Mouse (Mus musculus) forebrain, embryonic 10.5 days (tissue): ENCODE measurements around the gene Serpinb1c. TPM values are rescaled to one million over a fixed set of nuclear protein-coding genes. Genes with fewer than 3 reads are reported as not detected.
"Not testable (repeated sequence)": the region's sequence is repeated elsewhere in the genome, so short reads cannot be mapped to it uniquely, and the experiment has no call there.

Source experiments
- DNase-seq: peaks from one replicate; pipeline ENCODE4 v3.0.0-alpha.2; 2017; ENCODE audit warnings: low spot score; ENCODE audit errors: extremely low spot score
- H3K27ac ChIP-seq: fragments of 300-500 bp; sonication (generic); 2 replicates; pipeline ENCODE4 v1.5.1; 2016; ENCODE audit warnings: mild to moderate bottlenecking
- H3K27me3 ChIP-seq: fragments of 300-500 bp; sonication (generic); 2 replicates; pipeline ENCODE4 v1.6.1; 2016; ENCODE audit warnings: mild to moderate bottlenecking; ENCODE audit not compliant: poor library complexity, severe bottlenecking
- H3K36me3 ChIP-seq: fragments of 300-500 bp; sonication (generic); replicated peaks from 2 replicates; pipeline ENCODE4 v1.6.1; 2016; ENCODE audit warnings: mild to moderate bottlenecking, moderate library complexity
- H3K4me1 ChIP-seq: fragments of 300-500 bp; sonication (generic); 2 replicates; pipeline ENCODE4 v1.6.1; 2016
- H3K4me3 ChIP-seq: fragments of 300-500 bp; sonication (generic); 2 replicates; pipeline ENCODE4 v1.5.1; 2016; ENCODE audit warnings: mild to moderate bottlenecking, moderate library complexity
- H3K9me3 ChIP-seq: fragments of 300-500 bp; sonication (generic); 2 replicates; pipeline ENCODE4 v1.6.1; 2016; ENCODE audit warnings: mild to moderate bottlenecking, moderate library complexity
- WGBS: fragments of 180-500 bp; shearing (Covaris S2); methylation state at CpG from one replicate; pipeline ENCODE4 v1.1.7; 2016; 5-methylcytosine and 5-hydroxymethylcytosine counted together
- polyA plus RNA-seq: library from polyadenylated mRNA; unstranded; fragments of >200 nt; fragmentation: Nextera tagmentation; extraction: Ambion mirVana; gene quantifications from 2 replicates; pipeline ENCODE4 v1.2.1, GENCODE M21; 2016

The Serpinb1c gene
- polyA plus RNA-seq, 1 experiment from 2014 or later: not detected

GRCm38 (mm10) chr13:32902481-32903015 is 4.5 kb upstream of the Serpinb1c start:
- Histone ChIP-seq H3K27me3 (no peaks in the 10 kb centered on the region), H3K36me3 (no peaks in the 10 kb centered on the region), H3K9me3 (no peaks in the 10 kb centered on the region), H3K4me3 (no peak overlapping the region), H3K4me1 (no peaks in the 10 kb centered on the region), H3K27ac (no peak overlapping the region)
- WGBS: 19% methylated on average over 4 of the region's 4 CpGs
- peak; percentile 53 for DNase-seq

- Histone ChIP-seq H3K4me1 (no peaks in the 10 kb centered on the region), H3K27ac (no peak overlapping the region), H3K36me3 (no peaks in the 10 kb centered on the region), H3K27me3 (no peaks in the 10 kb centered on the region), H3K9me3 (no peaks in the 10 kb centered on the region), H3K4me3 (no peak overlapping the region)
- 27% methylated on average over 2 of the region's 2 CpGs for WGBS
- DNase-seq: no peak
Measured at GRCm38 (mm10) chr13:32900639-32901038, 2.6 kb upstream of the Serpinb1c start.

GRCm38 (mm10) chr13:32899114-32899513 is 1.1 kb upstream of the Serpinb1c start:
- H3K27ac ChIP-seq, H3K27me3 ChIP-seq, H3K4me1 ChIP-seq, H3K9me3 ChIP-seq, H3K4me3 ChIP-seq, DNase-seq, H3K36me3 ChIP-seq: not testable (repeated sequence)
- WGBS: 79% methylated on average over 2 of the region's 2 CpGs

- H3K27me3 ChIP-seq: no peaks in the 10 kb centered on the region
- DNase-seq: no peak
- no peak overlapping the region for H3K27ac ChIP-seq
- H3K4me3 ChIP-seq: no peak overlapping the region
- 87% methylated on average over 4 of the region's 4 CpGs for WGBS
- H3K36me3 ChIP-seq: no peaks in the 10 kb centered on the region
- H3K4me1 ChIP-seq: no peaks in the 10 kb centered on the region
- no peaks in the 10 kb centered on the region for H3K9me3 ChIP-seq
Measured at GRCm38 (mm10) chr13:32896931-32897330, 1.1 kb downstream of the Serpinb1c start.

- Histone ChIP-seq H3K4me1 (no peaks in the 10 kb centered on the region), H3K27ac (no peak overlapping the region), H3K9me3 (no peaks in the 10 kb centered on the region), H3K27me3 (no peaks in the 10 kb centered on the region), H3K36me3 (no peaks in the 10 kb centered on the region), H3K4me3 (no peak overlapping the region)
- DNase-seq: no peak
Measured at GRCm38 (mm10) chr13:32884755-32885154, 13.3 kb downstream of the Serpinb1c start.

GRCm38 (mm10) chr13:32873862-32874261 is 24.1 kb downstream of the Serpinb1c start:
- WGBS: 76% methylated on average over 1 of the region's 1 CpGs
- Histone ChIP-seq H3K9me3 (peaks cover 6% of the 10 kb centered on the region; the same call in 1 of the 2 replicates), H3K4me3 (no peak overlapping the region), H3K27me3 (no peaks in the 10 kb centered on the region), H3K36me3 (no peaks in the 10 kb centered on the region), H3K4me1 (no peaks in the 10 kb centered on the region), H3K27ac (no peak overlapping the region)
- DNase-seq: no peak

GRCm38 (mm10) chr13:32868843-32869242 is 29.2 kb downstream of the Serpinb1c start:
- DNase-seq: no peak
- Histone ChIP-seq H3K4me1 (no peaks in the 10 kb centered on the region), H3K36me3 (no peaks in the 10 kb centered on the region), H3K9me3 (no peaks in the 10 kb centered on the region), H3K27ac (no peak overlapping the region), H3K4me3 (no peak overlapping the region), H3K27me3 (no peaks in the 10 kb centered on the region)
- 85% methylated on average over 5 of the region's 5 CpGs for WGBS

GRCm38 (mm10) chr13:32868233-32868632 is 29.8 kb downstream of the Serpinb1c start:
- not testable (repeated sequence) for H3K27ac ChIP-seq, DNase-seq, H3K36me3 ChIP-seq, H3K4me3 ChIP-seq, H3K9me3 ChIP-seq, H3K27me3 ChIP-seq, H3K4me1 ChIP-seq
- 79% methylated on average over 4 of the region's 4 CpGs for WGBS

- DNase-seq: no peak
- no peaks in the 10 kb centered on the region for H3K4me1 ChIP-seq
- H3K4me3 ChIP-seq: no peak overlapping the region
- H3K36me3 ChIP-seq: no peaks in the 10 kb centered on the region
- WGBS: 44% methylated on average over 2 of the region's 2 CpGs
- no peaks in the 10 kb centered on the region for H3K9me3 ChIP-seq
- H3K27me3 ChIP-seq: no peaks in the 10 kb centered on the region
- no peak overlapping the region for H3K27ac ChIP-seq
Measured at GRCm38 (mm10) chr13:32867030-32867429, 31.0 kb downstream of the Serpinb1c start.

- Histone ChIP-seq H3K36me3 (no peaks in the 10 kb centered on the region), H3K9me3 (no peaks in the 10 kb centered on the region), H3K27me3 (no peaks in the 10 kb centered on the region), H3K27ac (no peak overlapping the region), H3K4me1 (no peaks in the 10 kb centered on the region), H3K4me3 (no peak overlapping the region)
- 12% methylated on average over 9 of the region's 9 CpGs for WGBS
- DNase-seq: peak; percentile 65
Measured at GRCm38 (mm10) chr13:32866484-32866883, 31.5 kb downstream of the Serpinb1c start.

GRCm38 (mm10) chr13:32865591-32865990 is 32.4 kb downstream of the Serpinb1c start:
- Histone ChIP-seq H3K27me3 (no peaks in the 10 kb centered on the region), H3K9me3 (no peaks in the 10 kb centered on the region), H3K36me3 (no peaks in the 10 kb centered on the region), H3K4me3 (no peak overlapping the region), H3K4me1 (no peaks in the 10 kb centered on the region), H3K27ac (no peak overlapping the region)
- DNase-seq: no peak
- 69% methylated on average over 2 of the region's 2 CpGs for WGBS

GRCm38 (mm10) chr13:32864529-32864928 is 33.5 kb downstream of the Serpinb1c start:
- H3K4me3 ChIP-seq, H3K4me1 ChIP-seq, H3K27me3 ChIP-seq, H3K9me3 ChIP-seq, H3K36me3 ChIP-seq, DNase-seq, H3K27ac ChIP-seq: not testable (repeated sequence)
- 84% methylated on average over 3 of the region's 3 CpGs for WGBS

- Histone ChIP-seq H3K36me3 (no peaks in the 10 kb centered on the region), H3K9me3 (no peaks in the 10 kb centered on the region), H3K27me3 (no peaks in the 10 kb centered on the region), H3K4me3 (no peak overlapping the region), H3K4me1 (no peaks in the 10 kb centered on the region), H3K27ac (no peak overlapping the region)
- no peak for DNase-seq
Measured at GRCm38 (mm10) chr13:32863456-32863855, 34.6 kb downstream of the Serpinb1c start.

GRCm38 (mm10) chr13:32860821-32861220 is 37.2 kb downstream of the Serpinb1c start:
- Histone ChIP-seq H3K9me3 (no peaks in the 10 kb centered on the region), H3K27me3 (no peaks in the 10 kb centered on the region), H3K4me1 (no peaks in the 10 kb centered on the region), H3K36me3 (no peaks in the 10 kb centered on the region), H3K27ac (no peak overlapping the region), H3K4me3 (no peak overlapping the region)
- DNase-seq: no peak
- 87% methylated on average over 3 of the region's 3 CpGs for WGBS
